Mouse (Mus musculus): ENCODE results near the gene Tbc1d17.

Gene Tbc1d17

DNA sequence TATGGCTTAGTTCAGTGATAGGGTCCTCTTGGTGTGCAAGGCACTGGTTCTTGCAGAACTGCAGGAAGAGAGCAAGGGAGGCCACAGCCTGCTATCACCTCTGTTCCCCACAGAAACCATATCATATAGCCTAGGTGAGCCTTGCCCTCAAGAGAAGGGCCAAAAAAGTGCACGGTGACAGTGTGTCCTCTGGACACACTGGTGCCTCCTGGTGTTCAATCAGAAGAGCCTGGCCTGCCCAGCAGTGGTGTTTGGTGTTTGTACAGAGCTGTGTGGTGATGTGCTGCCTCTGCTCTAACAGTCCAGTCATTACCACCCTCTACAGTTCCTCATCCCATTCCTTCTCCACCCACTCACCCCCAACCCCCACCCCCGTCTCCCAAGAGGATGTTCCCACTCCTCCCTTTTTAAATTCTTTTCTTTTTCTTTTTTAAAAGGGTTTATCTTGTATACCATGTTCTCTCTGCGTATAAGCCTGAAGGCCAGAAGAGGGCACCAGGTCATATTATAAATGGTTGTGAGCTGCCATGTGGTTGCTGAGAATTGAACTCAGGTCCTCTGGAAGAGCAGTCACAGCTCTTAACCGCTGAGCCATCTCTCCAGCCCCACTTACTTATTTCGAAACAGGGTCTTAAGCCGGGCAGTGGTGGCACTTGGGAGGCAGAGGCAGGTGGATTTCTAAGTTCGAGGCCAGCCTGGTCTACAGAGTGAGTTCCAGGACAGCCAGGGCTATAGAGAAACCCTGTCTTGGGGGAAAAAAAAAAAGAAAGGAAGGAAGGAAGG is 27.0 kb downstream of the Tbc1d17 start:
- peak; percentile 0 to 4 for DNase-seq

DNA sequence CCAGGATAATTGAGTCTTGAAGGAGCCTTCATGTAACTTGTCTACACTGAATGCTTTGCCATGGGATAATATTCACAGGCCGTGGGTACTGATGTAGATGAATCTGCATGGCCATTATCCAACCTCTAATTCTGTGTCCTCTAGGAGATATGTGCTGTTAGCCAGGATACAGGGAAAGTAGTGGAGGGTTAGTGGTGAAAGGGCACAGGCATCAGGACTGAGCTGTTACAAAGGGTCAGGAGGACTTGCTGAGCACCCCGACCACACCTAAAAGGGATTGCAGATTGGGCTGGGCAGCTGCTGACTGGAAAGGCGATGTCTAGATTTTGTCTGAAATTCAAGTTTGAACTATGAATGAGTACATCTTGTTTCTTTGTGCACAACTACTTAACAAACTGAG is 28.4 kb downstream of the Tbc1d17 start:
- no peak for DNase-seq

DNA sequence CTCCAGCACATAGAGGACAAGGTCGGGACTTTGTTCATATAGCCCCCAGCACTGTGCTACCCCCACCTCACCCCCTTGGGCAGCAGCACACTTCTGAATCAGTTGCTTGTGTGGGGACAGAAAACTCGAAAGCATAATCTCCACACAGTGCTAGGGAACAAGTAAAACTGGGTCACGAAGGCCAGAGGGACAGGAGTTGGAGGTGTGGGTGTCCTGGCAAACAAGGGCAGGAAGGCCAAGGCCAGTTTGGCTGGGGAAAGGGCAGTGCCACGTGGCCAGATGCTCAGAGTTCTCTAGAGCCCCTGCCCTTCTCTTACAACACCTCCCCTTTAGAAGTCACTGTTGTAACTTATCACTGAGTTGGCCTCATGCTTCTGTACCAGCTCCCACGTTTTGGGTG is 29.0 kb downstream of the Tbc1d17 start:
- DNase-seq, result no peak

DNA sequence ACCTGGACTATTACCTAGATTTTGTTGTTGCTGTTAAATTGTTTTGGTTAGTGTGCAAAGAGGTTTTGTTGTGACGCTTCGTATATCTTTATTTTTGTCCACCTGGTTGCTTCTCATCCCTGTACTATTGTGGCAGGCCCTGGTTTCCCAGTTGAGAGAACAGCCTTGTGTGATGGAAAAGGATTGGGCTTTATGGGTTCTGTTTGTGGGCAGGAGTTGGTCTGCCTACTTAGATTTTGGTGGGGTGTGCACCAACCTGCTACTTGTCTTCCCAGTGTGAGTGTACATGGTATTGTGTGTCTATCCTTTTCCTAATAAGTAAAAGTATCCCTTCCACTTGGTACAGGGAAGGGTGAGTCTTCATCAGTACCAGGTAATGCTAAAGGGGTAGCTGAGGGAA is 29.5 kb downstream of the Tbc1d17 start:
- no peak for DNase-seq

DNA sequence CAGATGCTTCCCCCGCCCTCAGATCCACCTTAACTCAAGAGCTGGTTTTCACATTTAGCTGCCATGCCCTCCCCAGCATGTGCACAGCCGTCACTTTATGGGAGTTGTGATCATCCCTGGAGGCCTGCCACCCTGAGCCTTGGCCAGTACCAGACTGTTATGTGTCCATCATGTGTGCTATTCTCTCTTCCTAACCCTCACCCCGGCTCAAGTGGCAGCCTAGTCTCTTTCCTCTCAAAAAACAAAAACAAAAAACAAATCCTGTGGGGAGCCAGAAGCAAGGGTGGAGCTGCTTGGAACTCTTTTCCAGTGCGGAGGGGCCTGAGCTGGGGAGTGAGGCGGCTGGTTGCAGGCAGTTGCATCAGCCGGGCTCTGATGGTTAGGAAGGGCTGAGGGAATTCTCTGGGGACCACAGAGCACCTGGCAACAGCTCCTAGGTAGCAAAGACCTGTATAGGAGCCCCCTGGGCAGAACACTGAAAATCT is 30.1 kb downstream of the Tbc1d17 start:
- no peak for DNase-seq

DNA sequence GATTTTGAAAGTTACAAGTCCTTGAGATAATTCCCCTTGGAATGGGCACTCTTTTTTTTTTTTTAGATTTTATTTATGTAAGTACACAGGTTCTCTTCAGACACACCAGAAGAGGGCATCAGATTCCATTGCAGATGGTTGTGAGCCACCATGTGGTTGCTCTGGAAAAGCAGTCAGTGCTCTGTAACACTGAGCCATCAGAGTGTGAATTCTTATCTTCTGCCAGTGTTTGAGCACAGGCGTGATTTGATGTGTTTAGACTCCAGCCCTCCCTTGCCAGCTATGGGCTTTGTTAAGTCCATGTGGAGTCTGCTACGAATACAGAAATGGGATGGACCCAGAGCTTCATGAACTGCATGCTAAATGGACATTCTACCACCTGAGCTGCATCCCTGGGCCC is 30.7 kb downstream of the Tbc1d17 start:
- no peak for DNase-seq

DNA sequence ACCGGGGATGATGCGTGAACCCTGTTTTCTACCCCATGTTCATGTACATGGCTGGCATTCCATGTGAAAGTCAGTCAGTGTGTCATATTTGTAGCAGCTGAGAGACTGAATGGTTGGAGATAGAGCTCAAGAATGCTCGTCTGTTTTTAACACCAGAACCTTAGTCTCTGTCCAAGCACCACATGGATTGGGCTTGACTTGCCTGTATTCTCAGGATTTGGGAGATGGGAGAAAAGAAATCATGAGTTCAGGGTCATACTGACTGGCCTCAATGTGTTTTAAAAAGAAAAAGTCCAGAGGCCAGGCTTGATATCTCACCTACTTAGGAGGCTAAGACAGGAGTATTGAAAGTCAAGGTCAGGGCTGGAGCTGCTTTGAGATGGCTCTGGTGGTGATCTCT is 31.4 kb downstream of the Tbc1d17 start:
- no peak for DNase-seq

DNA sequence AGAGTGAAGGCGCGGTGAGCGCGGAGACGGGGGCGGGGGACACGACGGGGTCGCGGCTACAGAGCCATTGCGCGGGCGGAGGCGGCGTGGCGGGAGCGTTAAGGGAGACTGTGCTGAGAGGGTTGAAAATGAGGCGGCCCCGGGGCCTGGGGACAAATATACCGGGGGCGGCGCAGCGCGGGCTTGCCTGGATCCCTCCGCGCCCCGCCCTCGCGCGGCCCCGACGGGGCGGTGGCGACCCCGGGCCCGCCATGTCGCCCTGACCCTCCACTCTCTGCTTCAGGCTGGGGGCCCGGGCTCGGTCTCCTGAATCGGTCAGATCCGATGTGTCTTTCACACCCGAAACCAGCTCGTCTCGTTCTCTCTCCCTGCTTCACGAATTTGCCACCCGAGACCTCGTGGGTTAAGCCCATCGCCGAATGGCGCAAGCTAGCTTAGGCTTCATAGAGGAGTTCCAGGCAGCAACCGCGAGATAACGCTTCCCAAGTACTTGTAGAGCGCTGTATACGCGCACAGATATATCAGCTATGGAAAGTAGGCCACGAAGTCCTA is 32.3 kb downstream of the Tbc1d17 start, which contains the start of gene Atf5:
Atf5 (minus strand) TSS at position 189 of the 552 bp plus-strand sequence.
- no peak for DNase-seq

DNA sequence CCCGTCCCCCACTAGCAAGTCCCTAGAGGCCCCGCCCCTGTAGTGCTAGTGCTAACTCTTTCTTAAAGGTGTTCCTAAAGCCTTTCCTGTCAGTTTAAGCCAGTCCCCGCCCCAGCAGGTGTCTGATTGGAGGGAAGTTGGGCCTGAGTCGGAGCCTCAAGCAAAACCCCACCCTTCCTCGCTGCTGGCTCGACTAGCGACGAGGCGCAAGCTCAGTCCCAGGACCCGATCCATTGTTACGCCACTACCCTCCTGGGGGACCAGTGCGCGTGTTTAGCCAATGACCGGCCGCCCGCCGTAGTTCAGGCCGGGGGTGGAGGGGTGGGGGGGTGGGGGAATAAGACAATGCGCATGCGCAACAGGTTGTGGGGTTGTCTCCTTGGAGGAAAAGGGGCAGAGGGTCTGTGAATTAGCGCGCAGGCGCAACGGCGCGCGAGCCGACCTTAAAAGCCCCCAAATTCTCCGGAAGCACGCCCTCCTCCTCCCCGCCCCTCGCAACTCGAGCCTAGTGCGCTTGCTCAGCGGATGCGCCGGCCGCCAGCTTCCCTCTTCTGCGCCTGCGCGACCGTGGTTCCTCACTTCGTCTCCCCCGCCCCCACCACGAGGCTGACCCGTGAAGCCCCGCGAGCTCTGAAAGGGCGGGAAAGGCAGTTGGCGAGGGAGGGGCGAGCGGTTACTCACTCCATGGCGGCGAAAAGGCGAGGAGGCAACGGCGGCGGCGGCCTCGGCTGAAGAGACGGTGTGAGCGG is 33.0 kb downstream of the Tbc1d17 start, which contains the start of the genes Nup62 and Il4i1:
Nup62 (plus strand) TSS at position 368 of the 749 bp plus-strand sequence.
Il4i1 (plus strand) TSS at position 667 of the 749 bp plus-strand sequence.
- DNase-seq, result peak; percentile 99 to 100

DNA sequence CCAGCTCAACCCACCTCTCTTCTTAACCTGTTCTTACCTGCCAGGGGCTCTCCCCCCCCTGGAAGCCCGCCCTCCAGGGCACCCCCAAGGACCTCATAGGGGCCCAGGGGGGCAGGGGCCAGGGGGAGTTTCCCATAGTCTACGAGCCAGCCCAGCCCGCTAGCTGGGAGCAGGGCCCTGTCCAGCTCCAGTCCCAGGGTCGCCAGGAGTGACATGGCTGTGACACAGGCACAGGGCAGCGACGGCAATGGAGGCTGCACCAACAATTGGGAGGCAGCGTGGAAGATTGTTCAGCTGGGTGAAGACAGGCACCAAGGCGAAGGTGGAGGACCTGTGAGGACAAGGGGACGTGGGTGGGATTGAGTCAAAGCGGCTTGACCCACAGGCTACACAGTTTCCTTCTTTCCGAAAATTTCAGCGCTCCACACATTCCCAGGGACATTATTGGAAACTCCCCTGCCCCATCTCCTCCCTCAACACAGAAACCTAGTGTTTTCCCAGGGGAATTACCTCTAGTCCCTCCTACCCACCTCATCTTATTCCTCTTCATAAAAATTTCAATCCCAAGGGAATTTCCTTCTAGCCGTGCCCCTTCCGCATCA is 33.8 kb downstream of the Tbc1d17 start:
- peak in 1 of 2 experiments; percentile 53 for DNase-seq

DNA sequence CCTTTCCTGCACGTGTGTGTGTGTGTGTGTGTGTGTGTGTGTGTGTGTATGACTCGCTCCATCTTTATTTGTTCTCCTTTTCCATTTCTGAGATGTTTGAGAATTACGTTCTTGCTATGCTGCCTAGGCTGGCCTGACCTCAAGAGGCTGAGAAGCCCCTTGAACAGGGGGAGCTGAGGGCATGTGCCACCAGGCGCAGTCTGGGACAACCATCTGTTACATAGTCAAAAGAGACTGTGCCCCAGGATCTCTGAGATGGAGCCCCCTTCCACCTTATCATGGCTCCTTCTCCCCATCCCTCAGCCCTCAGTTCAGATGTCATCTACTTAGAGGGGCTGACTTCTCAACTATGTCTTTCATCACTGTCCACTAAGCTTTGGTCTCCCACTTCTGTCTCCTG is 34.5 kb downstream of the Tbc1d17 start:
- DNase-seq, result no peak

DNA sequence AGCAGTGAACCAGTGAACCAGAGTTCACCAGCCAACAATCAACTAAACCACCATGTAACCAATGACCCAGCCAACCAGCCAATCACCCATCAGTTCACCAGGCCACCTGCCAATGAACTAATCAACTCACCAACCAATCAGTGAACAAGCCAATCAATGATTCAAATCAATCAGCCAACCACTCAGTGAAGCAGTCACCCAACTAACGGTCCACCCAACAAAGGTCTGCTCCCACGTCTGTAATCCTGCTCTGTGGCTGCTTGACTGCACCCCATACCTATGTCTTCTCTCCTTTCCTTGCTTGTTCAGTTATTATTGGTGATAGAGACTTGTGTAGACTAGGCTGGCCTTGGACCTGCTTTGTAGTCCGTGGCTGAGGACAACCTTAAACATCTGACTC is 34.9 kb downstream of the Tbc1d17 start:
- no peak for DNase-seq

DNA sequence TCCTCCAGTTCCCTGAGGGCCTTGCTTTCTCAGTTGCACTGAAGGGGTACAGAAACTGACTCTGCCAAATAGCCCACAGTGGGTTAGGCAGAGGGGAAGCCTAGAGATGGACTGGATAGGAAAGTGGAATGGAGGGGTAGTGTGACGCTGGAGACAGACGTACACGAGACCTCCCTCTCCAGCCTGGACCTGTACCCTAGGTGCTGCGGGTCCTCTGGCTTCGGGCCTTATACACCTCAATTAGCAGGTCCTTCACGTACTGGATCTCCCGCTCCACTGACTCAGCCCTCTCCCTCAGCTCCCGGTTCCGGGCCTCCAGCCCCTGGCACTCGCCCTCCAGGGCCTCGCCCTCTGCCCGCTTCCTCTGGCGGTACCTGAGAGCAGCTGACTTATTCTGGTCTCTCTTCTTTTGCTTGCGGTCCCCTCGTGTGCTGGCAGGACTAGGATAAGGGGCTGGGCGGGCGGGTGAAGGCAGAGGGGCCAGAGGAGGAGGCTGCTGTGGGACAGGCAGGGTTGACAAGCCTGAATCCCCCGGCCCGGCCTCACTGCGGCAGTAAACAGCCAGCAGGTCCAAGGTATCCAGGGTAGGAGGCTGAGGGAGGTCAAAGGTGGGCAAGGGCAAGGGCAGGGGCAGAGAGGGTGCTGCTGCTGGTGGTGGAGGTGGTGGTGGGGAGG is 36.1 kb downstream of the Tbc1d17 start:
- no peak for DNase-seq

DNA sequence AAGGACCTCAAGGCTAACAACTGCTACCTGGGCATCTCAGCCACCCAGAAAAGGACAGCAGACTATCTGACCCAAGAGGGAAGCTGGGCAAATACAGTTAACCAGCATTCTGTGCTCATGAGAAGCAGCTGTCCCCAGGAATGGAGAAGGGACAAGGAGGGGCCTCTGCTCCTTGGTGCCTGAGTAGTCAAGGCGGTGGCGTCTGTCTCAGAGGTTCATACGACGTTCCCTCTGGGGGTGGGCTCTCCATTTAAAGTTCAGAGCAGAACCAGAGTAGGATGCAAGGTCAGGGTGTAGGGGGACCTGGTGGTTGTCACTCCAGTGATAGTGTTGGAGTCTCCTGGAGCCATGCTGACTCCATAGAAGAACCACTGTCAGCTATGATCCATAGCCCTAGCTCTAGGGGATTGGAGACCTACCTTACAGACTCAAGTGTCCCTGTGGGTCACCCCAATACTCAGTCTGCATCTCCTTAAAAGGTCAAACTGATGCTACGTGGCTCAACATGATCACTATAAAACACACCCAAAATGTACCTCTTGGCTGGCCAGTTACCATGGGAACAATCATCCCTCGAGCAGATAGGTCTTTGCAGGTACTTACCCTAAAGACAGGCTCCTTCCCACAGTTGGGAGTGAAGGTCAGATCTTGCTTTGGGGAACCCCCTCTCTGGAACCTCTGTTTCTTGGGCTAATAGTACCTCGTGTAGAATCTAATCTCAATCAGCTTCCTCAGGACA is 37.9 kb downstream of the Tbc1d17 start:
- no peak for DNase-seq

DNA sequence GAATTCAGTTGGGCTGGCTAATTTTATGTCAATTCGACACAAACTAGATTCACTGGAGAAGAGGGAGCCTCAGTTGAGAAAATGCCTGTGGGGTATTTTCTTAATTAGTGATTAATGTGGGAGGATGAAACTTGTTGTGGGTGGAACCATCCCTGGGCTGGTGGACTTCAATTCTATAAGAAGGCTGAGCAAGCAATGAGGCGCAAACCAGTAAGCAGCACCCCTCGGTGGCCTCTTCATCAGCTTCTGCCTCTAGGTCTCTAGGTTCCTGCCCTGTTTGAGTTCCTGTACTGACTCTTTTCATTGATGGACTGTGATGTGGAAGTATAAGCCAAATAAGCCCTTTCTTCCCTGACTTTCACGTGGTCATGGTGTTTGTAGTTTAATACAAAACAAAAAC is 38.5 kb downstream of the Tbc1d17 start:
- no peak for DNase-seq

DNA sequence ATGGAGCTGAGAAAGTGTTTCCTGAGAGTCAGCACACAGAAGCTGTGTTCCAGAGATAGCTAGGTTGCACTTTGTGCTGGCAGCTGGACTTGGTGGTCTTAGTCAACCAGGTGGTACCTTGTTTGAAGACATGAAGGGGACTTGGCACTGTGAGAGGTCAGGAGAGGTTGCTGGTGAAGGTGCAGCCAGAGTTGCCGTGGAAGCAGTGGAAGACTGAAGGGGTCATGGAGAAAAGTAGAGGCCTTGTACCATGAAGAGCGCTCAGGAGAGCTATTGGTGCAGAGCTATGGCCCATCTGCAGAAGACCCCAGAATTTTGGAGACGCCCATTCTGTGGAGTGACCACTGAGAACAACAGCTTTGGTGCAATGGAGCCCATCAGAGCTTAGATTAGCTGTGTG is 39.4 kb downstream of the Tbc1d17 start:
- DNase-seq, result no peak

DNA sequence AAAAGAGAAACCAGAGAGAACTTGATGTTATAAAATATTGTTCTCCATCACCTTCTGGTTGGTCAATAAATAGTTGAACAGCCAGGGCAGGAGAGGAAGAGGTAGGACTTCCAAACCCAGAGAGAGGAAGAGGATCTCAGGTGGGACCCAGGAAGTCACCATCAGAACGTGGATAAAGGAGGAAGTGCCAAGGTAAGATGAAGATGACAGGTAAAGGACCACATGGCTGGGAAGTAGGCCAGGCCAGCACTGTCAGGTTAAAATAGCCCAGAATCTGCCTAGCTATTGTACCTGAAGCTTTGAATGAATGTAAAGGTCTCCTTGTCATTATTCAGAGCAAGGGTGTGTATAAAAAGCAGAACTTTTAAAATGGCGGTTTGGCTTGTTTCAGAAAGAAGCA is 40.0 kb downstream of the Tbc1d17 start:
- no peak for DNase-seq

DNA sequence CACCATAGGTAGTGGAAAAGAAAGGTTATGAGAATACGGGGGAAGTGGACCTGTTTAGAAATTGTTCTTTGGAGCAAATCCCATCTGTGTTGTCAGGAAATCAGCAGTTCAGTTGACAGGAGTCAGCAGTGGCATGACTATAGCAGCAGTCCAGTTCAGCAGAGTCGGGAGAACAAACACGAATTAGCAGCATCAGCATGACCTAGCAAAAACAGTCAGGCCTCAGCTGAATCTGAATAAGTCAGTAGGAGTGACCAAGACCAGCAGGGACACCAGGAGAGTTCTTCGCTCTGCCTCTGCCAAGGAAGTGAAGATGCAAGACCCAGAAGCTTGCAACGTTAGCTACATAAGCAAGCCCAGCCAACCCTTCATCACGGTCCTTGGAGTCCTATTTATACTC is 56.1 kb downstream of the Tbc1d17 start:
- DNase-seq, result no peak

DNA sequence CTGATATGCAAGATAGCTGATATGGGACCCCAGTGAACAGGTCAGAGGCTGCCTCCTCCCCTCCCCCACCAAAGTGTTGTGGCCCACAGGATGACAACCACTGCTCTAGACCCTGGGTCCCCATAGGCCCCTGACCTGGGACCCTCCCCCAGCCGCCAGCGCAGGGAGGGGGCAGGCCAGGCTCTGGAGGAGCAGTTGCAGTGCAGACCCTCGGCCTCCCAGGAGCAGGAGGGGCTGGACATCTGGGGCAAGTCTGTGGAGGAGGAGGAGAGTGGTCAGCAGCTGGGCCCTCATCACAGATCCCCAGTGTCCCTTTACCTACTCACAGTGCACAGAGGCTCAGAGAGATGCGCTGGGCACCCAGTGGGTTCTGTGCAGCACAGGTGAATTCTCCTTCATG is 58.8 kb downstream of the Tbc1d17 start:
- DNase-seq, result no peak

DNA sequence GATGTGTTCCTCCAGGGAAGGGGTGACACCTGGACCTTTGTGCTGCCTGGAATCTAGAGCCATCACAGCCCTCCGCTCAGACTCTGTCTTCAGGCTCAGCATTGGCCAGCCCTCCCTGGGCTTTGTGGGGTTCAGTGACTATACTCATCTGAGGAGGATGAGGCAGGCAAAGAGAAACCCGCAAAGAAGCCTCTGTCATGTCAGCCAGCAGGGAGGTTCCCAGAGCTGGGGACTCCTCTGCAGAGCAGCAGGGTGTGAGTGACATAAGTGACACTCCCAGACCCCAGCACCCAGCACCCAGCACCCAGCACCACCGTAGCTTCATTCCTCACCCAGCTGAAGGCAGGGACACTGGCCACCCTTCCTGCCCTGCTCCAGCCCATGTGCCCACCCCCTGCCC is 59.3 kb downstream of the Tbc1d17 start:
- no peak for DNase-seq

All from thymus, postnatal 36 days (tissue).